Mouse (Mus musculus): ENCODE measurements at regions not wholly inside any gene's neighbourhood (a gene's known extent, or its start where the extent isn't known, plus 50 kb on each side); places are given as distances from the start of the nearest gene placed in this dataset.
A peak's percentile ranks its signal among the peaks of the same experiment; 100 is the strongest.

DNA sequence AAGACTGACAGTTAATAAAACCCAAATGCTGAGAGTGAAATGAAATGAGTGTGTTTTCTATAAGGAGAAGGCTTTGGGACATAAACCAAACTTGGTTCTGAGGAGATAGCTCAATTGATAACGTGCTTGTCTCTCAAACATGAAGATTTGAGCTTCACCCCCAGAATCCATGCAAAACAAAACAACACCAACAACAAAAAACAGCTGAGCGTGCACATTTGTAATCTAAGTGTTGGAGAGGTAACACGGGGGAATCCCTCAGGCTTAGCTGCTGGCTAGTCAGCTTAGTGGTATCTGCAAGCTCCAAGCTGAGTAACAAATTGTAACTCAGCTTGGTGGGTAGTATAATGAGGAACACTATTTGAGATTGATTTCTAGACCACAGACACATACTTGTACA is 84.9 kb upstream of the Sash1 start:
- H3K27ac ChIP-seq = no peak overlapping the region

GRCm38 (mm10) chr10:8969586-8969985 is 83.7 kb upstream of the Sash1 start:
- TF ChIP-seq EP300 (IDR thresholded peaks at IDR 0.05; ENCODE audit: insufficient read depth, low read depth, low read length) (no peak), POLR2A (IDR thresholded peaks at IDR 0.05; ENCODE audit: insufficient read depth, low read depth, low read length) (no peak), CTCF (IDR thresholded peaks at IDR 0.05) (no peak)
- H3K27me3 ChIP-seq (ENCODE audit: control insufficient read depth, insufficient read depth, low read length) = no peaks in the 10 kb centered on the region

More for the DNA sequence above, 84.9 kb upstream of the Sash1 start:
- TF ChIP-seq CTCF (IDR thresholded peaks at IDR 0.05) (no peak), POLR2A (IDR thresholded peaks at IDR 0.05; ENCODE audit: insufficient read depth, low read depth, low read length) (no peak), EP300 (IDR thresholded peaks at IDR 0.05; ENCODE audit: insufficient read depth, low read depth, low read length) (no peak)
- H3K27me3 ChIP-seq (ENCODE audit: control insufficient read depth, insufficient read depth, low read length) = no peaks in the 10 kb centered on the region
- H3K79me2 ChIP-seq (replicated peaks; ENCODE audit: control insufficient read depth, insufficient read depth, low read length) = no peaks in the 10 kb centered on the region
- H3K4me3 ChIP-seq = no peak overlapping the region
- intact Hi-C loops (cut with DNase I) = loop anchor here (5.0 kb wide), 1 partner anchor 84 kb away; the partner anchor contains the start of gene Sash1
- no peak overlapping the region for H3K9ac ChIP-seq (ENCODE audit: low read depth, low read length)
- DNase-seq = no peak
- no peaks in the 10 kb centered on the region for H3K36me3 ChIP-seq (ENCODE audit: control insufficient read depth, insufficient read depth, low read length)
- WGBS = 88% methylated on average over 3 of the region's 3 CpGs
- peaks cover 9% of the 10 kb centered on the region for H3K4me1 ChIP-seq (ENCODE audit: control insufficient read depth, insufficient read depth, low read length)

DNA sequence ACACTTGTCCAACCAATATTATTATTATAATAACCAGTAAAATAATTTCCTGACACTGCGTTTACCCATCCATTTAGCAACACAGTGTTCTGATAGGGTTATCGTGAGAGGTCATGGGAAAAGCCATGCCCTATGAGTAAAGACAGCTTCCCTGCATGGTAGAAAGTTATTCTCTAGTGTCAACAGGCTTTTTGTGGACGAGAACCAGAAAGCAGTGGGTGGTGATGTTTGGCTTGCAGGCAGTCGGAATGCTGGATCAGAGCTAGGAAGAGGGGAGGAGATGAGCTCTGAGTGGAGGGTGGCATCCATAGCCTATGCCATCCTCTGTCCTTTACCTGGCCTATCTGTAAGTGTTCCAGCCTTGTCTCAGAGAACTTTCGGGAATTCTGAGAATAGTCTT is 83.1 kb upstream of the Sash1 start:
- no peak for DNase-seq
- H3K4me1 ChIP-seq (ENCODE audit: control insufficient read depth, insufficient read depth, low read length) = peaks cover 9% of the 10 kb centered on the region
- H3K4me3 ChIP-seq = no peak overlapping the region
- WGBS = 74% methylated on average over 5 of the region's 5 CpGs
- H3K36me3 ChIP-seq (ENCODE audit: control insufficient read depth, insufficient read depth, low read length) = no peaks in the 10 kb centered on the region
- TF ChIP-seq CTCF (IDR thresholded peaks at IDR 0.05) = no peak
- intact Hi-C loops (cut with DNase I) = no loop called here
- H3K79me2 ChIP-seq (replicated peaks; ENCODE audit: control insufficient read depth, insufficient read depth, low read length) = no peaks in the 10 kb centered on the region
- H3K27me3 ChIP-seq (ENCODE audit: control insufficient read depth, insufficient read depth, low read length) = no peaks in the 10 kb centered on the region
- H3K9ac ChIP-seq (ENCODE audit: low read depth, low read length) = no peak overlapping the region
- peak overlapping the region; percentile 42 for H3K27ac ChIP-seq

More at GRCm38 (mm10) chr10:8969586-8969985, 83.7 kb upstream of the Sash1 start:
- Histone ChIP-seq H3K27ac (no peak overlapping the region; the same call in 1 of the 2 replicates), H3K4me1 (ENCODE audit: control insufficient read depth, insufficient read depth, low read length) (peaks cover 9% of the 10 kb centered on the region), H3K79me2 (replicated peaks; ENCODE audit: control insufficient read depth, insufficient read depth, low read length) (no peaks in the 10 kb centered on the region), H3K36me3 (ENCODE audit: control insufficient read depth, insufficient read depth, low read length) (no peaks in the 10 kb centered on the region), H3K9ac (ENCODE audit: low read depth, low read length) (no peak overlapping the region), H3K4me3 (no peak overlapping the region)
- DNase-seq = no peak
- intact Hi-C loops (cut with DNase I) = no loop called here

GRCm38 (mm10) chr10:8968276-8968923 is 82.5 kb upstream of the Sash1 start:
- intact Hi-C loops (cut with DNase I) = no loop called here
- TF ChIP-seq CTCF (IDR thresholded peaks at IDR 0.05) (no peak), EP300 (IDR thresholded peaks at IDR 0.05; ENCODE audit: insufficient read depth, low read depth, low read length) (no peak), POLR2A (IDR thresholded peaks at IDR 0.05; ENCODE audit: insufficient read depth, low read depth, low read length) (no peak)
- Histone ChIP-seq H3K9ac (ENCODE audit: low read depth, low read length) (peak overlapping the region; percentile 19; the same call in 1 of the 2 replicates), H3K27ac (peak overlapping the region; percentile 55), H3K4me3 (no peak overlapping the region), H3K79me2 (replicated peaks; ENCODE audit: control insufficient read depth, insufficient read depth, low read length) (no peaks in the 10 kb centered on the region), H3K27me3 (ENCODE audit: control insufficient read depth, insufficient read depth, low read length) (no peaks in the 10 kb centered on the region), H3K36me3 (ENCODE audit: control insufficient read depth, insufficient read depth, low read length) (no peaks in the 10 kb centered on the region), H3K4me1 (ENCODE audit: control insufficient read depth, insufficient read depth, low read length) (peaks cover 9% of the 10 kb centered on the region)
- peak; percentile 52 to 64 for DNase-seq
- WGBS = 24% methylated on average over 8 of the region's 8 CpGs

- Histone ChIP-seq H3K4me3 (no peak overlapping the region), H3K4me1 (ENCODE audit: control insufficient read depth, insufficient read depth, low read length) (peaks cover under 1% of the 10 kb centered on the region), H3K9ac (ENCODE audit: low read depth, low read length) (no peak overlapping the region), H3K27me3 (ENCODE audit: control insufficient read depth, insufficient read depth, low read length) (no peaks in the 10 kb centered on the region), H3K27ac (no peak overlapping the region), H3K36me3 (ENCODE audit: control insufficient read depth, insufficient read depth, low read length) (no peaks in the 10 kb centered on the region), H3K79me2 (replicated peaks; ENCODE audit: control insufficient read depth, insufficient read depth, low read length) (no peaks in the 10 kb centered on the region)
- DNase-seq = no peak
- 79% methylated on average over 5 of the region's 5 CpGs for WGBS
- intact Hi-C loops (cut with DNase I) = no loop called here
- TF ChIP-seq POLR2A (IDR thresholded peaks at IDR 0.05; ENCODE audit: insufficient read depth, low read depth, low read length) = no peak
- no peak for TF ChIP-seq CTCF (IDR thresholded peaks at IDR 0.05)
- TF ChIP-seq EP300 (IDR thresholded peaks at IDR 0.05; ENCODE audit: insufficient read depth, low read depth, low read length) = no peak
Measured at GRCm38 (mm10) chr10:8962921-8963320, 77.1 kb upstream of the Sash1 start.

DNA sequence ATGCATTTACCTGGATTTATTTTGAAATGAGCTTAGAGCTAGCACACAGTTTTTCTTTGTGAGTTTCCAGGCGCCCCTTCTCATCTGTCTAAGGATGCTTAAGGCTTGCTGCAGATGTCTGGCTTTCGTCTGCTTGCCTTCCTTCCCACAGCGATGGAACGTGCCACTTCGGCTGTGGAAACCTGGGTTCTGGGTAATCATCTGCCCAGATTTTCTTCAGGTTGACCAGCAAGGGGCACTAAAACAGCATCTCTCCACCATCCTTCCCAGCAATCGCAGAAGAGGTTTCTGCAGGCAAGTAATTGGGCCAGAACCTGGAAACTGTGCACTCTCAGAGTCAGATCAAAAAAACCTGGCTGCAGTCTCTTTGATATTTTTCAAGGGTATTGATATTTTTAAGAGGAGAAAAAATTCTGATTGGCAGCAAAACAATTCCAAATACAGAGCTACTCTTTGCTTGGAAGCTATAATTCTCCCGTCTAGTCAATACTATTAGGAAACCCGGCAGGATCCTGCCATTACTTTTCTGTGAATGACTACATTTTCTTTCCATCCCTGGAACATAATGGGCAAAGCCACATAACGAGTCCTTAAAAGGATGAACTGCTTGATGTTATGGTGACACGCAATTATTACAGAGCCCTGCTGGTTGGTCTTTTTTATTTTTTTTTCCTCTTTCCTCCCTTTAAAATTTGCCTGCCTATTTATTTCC is 75.2 kb upstream of the Sash1 start:
- Histone ChIP-seq H3K4me1 (ENCODE audit: control insufficient read depth, insufficient read depth, low read length) (no peaks in the 10 kb centered on the region), H3K9ac (ENCODE audit: low read depth, low read length) (no peak overlapping the region), H3K79me2 (replicated peaks; ENCODE audit: control insufficient read depth, insufficient read depth, low read length) (no peaks in the 10 kb centered on the region), H3K4me3 (no peak overlapping the region), H3K36me3 (ENCODE audit: control insufficient read depth, insufficient read depth, low read length) (no peaks in the 10 kb centered on the region), H3K27ac (no peak overlapping the region), H3K27me3 (ENCODE audit: control insufficient read depth, insufficient read depth, low read length) (no peaks in the 10 kb centered on the region)
- 76% methylated on average over 10 of the region's 10 CpGs for WGBS
- no peak for TF ChIP-seq POLR2A (IDR thresholded peaks at IDR 0.05; ENCODE audit: insufficient read depth, low read depth, low read length)
- TF ChIP-seq EP300 (IDR thresholded peaks at IDR 0.05; ENCODE audit: insufficient read depth, low read depth, low read length) = no peak
- no peak for TF ChIP-seq CTCF (IDR thresholded peaks at IDR 0.05)
- intact Hi-C loops (cut with DNase I) = no loop called here
- no peak for DNase-seq

Data from heart, adult 2 months (tissue).